Mouse (Mus musculus): Measurements from ENCODE around the gene Zmynd8.
A peak's percentile ranks its signal among the peaks of the same experiment; 100 is the strongest.

Gene Zmynd8

DNA sequence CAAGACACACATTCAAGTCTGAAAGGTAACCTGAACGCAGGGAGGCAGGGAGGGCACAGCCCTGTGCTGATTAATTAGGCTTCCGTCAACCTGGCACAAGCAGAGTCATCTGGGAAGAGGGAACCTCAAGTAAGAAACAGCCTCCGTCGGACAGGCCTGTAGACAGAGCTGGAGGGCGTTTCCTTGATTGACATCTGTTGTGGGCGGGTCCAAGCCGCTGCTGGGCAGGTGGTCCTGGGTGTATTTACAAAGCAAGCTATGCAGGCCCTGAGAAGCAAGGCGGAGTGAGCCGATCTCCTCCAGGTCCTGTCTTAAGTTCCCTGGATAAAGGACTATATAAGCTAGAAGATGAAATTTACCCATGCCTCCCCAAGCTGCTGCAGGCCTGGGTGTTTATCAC, 65.3 kb downstream of the Zmynd8 start:
- no peak for DNase-seq (ENCODE audit: low spot score)

DNA sequence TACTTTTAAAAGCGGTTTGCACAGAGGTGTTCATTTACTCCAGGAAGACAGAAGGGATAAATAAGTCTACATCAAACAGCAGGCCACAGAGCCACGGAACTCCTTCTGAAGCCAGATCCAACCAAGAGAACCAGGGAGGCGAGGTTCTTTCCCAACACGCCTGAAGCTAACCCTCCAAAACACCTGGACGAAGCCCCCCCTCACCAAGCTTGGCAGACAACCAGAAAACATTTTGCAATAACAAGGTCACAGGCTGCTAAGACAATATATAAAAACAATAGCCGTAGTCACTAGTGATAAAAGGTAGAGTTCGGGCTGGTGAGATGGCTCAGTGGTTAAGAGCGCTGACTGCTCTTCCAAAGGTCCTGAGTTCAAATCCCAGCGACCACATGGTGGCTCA, 66.1 kb downstream of the Zmynd8 start:
- DNase-seq (ENCODE audit: low spot score) = no peak

DNA sequence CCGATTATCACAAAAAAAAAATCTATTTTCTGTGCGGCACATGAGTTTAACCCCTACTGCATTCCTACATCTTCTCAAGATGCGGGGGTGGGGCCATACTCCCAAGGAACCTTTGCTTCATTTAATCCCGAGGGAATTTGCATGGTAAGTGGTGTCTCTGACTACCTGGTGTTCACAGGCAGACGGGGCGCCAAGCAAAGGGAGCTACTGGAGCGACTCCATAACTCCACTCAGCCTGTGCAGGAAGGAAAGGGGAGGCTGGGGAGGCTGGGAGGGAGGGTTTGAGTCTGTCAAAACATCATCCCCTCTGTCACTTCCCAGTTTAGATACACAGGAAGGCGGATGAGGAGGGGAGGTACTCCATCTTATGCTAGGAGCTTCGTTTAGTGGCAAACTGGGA, 66.5 kb downstream of the Zmynd8 start:
- no peak for DNase-seq (ENCODE audit: low spot score)

DNA sequence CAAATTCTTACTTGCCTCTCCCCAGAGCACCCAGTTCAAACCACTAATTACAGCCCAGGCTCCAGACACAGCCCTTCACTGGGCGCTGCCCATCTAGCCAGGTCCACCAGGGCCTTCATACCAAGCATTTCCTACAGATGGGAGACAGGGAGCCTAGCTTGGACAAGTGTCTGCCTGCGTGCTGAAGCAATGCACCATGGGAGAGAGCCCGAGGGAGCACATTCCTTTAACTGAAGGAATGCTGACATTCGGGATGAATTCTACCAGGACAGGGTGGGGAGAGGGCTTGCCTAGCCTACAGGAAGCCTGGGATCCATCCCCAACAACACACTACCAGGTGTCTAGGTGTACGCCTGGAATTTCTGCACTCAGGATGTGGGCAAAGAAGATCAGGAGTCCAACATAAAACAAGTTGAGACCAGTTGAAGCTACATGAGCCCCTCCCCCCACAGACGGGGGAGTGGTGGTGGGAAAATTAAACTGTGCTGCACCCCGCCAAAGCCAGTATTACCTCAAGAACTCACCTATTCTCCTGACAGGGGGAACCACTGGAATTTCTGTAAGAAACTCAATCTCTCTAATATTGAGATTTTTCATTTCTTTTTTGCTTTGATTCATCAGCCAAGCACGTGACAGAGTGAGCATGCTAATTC, 67.1 kb downstream of the Zmynd8 start:
- no peak for DNase-seq (ENCODE audit: low spot score)

DNA sequence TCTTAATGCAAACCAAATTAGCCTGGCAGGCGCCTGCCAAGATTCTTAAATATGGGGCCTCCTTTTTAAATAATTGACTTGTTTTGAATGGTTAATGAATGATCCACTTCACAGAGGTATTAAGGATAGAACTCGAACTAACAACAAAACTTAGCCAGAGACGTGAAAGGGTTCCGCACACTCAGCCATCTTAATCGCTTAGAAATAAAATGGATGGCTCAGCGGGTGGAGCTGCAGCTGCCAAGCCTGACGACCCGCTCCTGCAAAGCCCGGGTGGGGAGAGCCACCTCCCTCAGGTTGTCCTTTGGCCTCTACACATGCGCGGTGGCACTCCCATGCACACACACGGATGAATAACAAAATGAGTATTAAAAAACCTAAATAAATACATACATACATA, 70.0 kb downstream of the Zmynd8 start:
- DNase-seq (ENCODE audit: low spot score) = no peak

DNA sequence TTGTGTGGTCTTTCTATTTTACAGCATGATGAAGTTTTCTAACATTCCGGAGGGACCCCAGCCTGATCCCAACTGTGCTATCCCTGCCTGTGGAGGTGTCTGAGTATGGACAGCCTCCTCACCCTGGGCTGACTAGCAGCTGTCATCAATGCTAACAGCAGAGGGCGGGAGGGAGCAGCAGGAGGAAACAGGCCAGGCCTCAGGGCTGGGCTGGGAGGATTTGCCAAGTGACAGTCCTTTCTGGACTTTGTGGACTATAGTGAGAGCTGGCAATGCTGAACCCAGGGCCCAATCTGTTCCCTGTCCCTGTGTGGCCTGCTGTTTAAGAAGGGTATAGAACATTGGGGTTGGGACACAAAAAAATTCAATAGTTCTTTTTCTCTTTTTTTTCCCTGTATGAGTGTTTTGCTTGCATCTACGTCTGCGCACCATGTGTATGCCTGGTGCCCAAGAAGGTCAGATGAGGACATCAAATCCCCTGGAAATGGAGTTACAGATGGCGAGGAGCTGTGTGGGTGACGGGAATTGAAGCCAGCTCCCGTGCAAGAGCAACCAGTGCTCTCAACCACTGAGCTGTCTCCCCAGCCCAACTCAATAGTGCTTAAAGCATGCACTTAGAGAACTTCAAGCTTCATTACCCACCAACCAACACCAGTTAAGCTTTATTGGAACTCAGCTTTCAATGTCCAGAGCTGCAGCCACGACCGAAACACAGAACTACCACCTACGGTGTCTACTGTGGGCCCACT, 72.7 kb downstream of the Zmynd8 start:
- peak; percentile 59 for DNase-seq (ENCODE audit: low spot score)

DNA sequence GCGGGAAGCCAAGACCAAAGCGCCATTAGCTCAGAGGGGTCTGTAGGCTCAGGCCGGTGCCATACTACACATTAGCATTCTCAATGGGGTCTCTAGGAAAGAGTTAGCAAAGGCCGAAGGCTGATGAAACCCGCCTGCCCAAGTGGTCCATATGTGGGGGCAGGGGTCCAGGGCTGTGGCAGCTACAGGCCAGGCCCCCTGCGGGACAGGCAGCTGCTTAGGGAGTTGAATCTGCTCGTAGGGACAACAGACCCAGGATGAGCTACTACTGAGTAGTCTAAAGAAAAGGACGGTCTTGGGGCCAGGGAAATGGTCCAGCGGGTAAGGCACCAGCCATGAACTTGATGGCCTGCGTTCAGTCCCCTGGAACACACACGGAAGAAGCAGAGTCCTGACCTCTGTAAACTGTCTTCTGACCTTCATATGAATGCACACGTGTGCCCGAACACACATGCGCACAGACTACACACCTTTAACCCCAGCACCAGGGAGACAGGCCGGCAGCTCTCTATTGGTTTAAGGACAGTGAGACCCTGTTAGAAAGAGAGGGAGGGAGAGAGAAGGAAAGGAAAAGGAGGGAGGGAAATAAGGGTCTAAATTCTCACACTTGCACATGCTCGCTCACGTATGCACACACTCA, 73.4 kb downstream of the Zmynd8 start:
- DNase-seq (ENCODE audit: low spot score) = no peak

DNA sequence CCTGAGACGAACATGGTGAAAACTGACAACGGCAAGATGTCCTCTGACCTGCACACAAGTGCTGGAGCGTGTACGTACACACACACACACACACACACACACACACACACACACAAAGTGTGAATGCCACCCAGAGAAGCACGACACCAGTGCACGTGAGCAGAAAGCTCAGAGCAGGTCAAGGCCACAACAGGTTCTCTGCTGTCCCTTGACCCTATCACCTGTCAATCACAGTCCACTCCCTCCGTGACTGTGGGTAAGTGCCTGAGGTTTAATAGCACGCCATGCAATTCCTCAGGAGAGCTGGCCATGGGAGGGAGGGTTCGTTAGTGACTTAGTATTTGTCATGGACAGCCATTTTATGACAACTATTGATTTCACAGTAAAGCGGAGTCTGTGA, 74.0 kb downstream of the Zmynd8 start:
- DNase-seq (ENCODE audit: low spot score) = no peak

DNA sequence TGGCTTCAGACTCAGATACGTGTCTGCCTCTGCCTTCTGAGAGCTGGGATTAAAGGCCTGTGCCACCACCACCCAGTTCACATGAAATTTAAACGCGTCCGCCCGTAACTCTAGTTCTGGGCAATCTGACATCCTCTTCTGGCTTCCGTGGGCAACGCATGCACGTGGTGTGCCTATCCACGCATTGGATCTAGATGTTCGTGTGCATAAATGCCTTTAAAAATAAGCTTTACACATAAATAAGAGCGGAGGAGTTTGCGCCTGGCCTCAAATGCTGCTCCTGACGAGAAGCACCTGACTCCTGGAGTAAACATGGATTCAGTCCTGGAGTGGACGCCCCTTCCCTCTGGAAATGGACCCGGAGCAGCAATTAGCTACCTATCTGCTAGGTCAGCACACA, 76.3 kb downstream of the Zmynd8 start:
- DNase-seq (ENCODE audit: low spot score) = no peak

DNA sequence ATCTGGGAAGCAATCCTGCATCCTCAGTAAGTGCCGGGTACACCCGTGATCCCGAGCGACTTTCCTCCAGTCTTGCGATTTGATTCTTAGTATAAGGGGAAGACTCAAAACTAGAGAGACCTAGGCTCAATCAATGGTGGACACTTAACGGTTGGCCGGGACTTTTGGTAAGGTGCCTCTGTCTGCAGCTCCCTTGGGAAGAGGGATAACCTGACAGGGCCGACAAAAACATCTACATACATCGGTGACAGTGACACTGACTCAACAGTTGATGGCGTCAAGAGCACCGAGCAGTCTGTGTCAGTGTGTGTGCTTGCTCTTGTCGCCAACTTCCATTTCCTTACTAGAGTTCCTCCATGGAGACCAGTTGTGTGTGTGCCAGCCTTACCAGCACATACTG, 77.1 kb downstream of the Zmynd8 start:
- DNase-seq (ENCODE audit: low spot score) = no peak

DNA sequence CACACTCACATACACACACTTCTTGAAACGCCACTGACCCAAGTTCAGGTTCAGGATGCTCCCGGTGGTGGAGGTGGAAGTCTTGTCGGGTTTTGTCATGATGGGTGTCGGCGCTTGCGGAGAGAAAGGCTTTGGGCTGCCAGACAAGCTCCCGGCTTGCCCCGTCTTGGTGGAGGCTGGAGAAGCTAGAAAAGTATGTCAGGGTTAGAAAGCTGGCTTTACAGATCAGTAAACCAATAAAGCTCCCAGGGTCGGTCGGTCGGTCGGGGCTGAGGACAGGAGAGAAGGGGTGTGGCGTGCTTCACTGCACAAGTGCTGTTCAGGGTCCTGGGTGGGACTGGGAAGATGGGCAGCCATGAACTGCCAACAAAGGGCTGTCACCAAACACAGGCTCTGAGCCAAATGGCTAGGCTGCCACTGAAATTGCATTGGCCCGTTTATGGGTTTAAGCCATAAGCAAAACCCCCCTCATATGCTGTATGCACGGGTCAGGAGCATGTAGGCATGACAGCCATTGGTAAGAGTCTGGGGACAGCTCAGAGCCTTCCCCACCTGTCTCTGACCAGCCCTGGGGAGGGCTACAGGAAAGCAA, 78.2 kb downstream of the Zmynd8 start:
- no peak for DNase-seq (ENCODE audit: low spot score)

DNA sequence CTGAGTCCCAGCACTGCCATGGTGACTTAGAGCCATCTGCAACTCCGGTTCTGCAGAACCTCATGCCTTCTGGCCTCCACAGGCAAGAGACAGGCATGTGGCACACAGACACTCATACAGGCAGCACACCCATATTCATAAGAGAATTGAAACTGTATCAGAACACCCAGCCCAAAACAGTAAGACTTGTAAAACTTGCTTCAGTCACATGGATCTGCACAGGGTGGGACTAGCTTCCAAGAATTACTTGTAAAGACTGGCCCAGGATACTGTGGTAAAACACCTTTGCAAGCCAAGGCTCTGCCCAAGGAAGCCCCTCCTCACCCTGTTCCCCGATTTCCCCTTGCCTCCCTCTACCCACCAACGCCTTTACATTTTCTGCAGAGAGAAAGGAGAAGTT, 78.7 kb downstream of the Zmynd8 start:
- DNase-seq (ENCODE audit: low spot score) = no peak

DNA sequence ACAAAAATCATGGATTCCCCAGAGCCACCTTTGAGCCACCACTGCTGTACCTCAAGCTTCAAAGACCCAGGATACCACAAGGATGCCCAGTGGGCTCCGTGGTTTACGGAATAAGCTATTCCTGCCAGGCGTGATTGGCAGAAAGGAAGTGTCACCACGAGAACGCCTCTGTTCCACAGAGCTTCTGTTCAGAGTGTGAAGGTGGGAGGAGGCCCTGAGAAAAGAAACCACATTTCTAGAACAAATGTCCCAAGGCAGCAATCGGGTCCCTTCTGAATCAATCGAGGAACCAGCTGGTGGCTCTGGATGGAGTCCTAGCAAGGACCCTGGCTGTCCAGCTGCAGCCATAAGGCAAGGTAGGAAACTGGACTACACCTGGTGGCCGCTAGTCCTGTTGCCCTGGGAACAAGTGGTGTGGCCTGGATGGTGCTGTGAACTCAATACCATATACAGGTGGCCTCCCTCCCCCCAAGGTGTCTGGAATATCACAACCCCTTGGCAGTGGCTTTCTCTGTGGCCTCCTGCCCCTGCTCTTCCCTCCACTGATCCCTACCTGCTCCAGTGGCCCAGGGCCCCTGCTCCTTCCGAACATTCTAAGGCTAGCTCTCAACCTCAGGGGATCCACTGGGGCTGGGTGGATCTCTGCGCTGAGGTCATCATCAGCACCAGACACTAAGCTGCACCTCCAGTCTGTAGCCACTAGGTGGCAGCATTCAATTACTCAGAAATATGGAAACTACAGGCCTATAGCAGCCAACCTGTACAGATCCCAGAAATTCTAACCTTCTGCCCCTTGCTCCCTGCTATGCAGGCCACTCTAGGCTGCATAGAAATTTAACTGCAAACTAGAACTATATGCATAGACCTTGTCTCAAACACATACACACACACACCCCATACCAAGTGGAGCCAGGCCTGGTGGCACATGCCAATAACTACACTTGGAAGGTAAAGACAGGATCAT, 79.5 kb downstream of the Zmynd8 start:
- peak; percentile 75 for DNase-seq (ENCODE audit: low spot score)

DNA sequence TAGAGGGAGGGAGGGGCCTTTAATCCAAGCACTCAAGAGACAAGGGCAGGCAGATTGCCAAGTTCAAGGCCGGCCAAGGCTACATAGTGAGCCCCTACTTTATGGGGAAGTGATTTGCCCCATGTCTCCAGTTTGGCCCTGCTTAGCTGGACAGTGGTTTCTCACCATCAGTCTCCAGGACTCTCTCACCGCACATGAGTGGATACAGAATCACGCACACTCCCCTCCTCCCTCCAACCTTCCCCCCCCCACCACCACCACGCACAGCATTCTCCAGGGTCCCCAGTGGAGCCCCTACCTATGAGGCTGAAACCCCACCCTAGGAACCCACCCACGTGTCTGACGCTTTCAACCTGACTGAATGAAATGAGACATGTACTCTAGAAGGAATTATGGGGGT, 80.2 kb downstream of the Zmynd8 start:
- DNase-seq (ENCODE audit: low spot score) = no peak

DNA sequence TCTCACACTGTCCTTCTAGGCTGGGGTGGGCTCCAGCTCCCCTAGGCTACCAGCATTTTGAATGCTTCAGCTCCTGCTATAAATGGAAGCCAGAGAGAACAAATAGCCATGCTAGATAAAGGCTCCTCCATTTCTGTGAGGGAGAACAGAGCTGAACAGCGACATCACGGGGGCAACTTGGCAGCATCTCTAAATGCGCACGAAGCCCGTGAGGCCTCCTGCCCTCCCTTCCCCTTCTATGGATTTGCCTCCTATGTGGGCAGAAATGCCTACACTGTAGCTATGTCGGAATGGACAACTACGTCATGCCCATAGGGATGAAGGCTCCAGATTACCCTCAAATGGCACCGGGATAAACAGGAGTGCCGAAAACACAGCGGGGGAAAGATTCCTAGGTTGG, 81.4 kb downstream of the Zmynd8 start:
- DNase-seq (ENCODE audit: low spot score) = no peak

DNA sequence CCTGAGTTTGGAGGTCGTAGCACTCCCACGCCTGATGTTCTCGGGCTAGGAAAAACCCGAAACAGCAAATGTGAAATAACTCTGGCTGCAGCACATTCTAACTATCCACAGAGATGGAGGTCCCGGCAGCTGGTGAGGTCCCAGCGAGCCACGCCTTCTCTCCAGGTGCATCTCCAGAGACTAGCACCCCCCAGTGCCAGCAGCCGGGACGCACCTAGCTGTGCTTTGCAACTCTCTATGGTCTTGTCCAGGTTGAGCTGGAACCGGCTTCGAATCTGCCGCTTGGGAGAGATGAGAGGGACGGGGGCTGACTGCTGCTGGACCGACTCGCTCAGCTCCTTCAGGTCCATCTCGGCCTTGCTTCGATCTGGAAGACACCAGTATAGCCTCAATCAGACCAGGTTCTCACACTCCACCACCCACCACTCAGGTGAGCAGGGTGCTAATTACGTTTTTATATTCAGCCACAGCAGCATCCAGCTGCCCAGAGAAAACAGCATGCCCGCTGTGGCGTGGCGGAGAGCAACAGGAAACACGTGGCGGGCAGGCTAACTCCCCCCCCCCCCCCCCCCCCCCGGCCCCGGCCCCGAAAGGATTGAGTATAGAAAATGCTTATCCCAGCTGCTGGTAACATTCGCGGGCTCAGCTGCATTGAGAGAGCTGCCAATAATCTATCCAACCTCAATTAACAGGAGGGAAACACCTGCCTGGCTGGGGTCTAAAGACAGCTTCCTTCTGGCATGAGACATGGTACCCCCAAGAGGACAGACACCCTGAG, 83.5 kb downstream of the Zmynd8 start:
- DNase-seq (ENCODE audit: low spot score) = no peak

DNA sequence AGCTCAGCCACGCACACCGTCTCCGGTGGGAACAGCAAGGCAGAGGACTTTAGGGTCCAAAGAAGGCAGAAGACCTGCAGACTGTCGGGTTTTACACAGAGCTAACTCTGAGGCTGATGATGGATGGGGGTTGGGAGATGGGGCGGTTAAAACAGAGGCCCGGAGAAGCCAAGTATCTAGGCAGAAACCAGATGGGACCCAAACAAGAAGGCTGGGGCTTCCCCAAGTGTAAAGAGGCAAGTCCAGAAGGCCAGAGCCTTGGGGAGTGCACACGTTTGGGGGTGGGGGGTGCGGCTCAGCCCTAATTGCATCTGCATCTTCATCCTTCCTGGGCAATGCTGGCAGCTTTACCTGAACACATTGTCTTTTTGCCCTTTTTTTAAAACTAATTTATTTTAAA, 85.9 kb downstream of the Zmynd8 start:
- DNase-seq (ENCODE audit: low spot score) = no peak

DNA sequence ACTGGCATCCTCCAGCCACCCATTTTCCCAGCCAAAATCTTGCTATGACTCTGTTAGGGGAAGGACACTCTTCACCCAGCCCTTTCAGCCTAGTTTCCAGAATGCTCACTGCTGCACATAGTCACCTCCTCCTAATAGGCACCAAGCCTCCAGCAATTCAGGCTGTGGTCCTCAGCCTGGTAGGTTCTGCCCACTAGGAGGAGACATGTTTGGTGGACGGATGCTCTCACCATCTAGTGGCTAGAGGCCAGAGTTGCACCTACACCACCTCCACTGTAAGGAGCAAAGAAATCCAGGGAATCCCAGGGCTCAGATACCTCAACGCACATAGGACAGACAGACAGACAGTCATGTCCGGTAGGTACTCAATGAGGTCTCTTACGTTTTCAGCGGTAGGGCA, 87.3 kb downstream of the Zmynd8 start:
- DNase-seq (ENCODE audit: low spot score) = no peak

DNA sequence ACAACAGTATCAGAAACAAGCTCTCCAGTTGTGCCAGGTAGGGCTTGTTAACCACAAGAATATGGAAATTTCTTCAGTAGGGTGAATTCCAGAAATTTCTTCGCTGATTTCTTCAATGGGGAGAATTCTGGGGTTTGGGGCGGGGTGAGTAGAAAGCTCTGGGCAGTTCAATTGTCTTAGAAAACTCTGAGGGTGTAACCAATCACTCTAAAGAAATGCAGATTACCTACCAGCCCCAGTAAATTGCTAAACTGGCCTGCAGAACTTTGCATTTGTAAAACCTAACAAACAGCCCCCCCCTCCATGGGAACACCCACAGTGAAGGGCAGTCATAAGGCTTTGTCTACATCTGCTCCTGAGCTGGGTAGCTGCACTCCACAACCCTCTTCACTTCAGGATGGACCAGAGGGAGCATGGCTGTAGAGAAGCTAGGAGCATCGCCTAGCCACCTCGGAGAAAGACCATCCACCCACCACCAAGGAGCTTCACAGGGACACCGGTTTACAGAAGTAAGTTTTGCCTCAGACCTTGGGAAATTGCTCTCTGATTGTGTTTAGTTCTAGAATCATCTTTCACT, 88.8 kb downstream of the Zmynd8 start:
- DNase-seq (ENCODE audit: low spot score) = no peak

DNA sequence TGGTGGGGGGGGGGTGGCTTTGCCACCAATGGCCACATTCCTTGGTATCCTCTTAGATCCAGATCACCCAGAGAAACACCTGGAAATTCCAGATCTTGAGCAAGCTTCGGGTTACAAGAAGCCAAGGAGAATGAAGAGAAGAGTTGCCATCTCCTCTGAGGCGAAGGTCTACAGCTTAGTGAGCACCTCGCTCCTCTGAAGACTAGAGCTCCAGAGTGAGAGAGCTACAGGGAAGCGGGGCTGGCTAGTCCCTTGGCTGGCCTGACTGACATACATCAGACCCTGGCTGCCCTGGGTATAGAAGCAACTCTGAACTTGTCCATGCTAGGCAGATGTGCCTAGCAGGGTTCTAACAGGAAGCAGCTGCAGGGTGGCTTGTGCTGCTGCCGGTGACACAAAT, 89.7 kb downstream of the Zmynd8 start:
- DNase-seq (ENCODE audit: low spot score) = no peak
